Mouse (Mus musculus) MEL (cell line): ENCODE data around the gene Phyhipl. TPM values are rescaled to one million over a fixed set of nuclear protein-coding genes. Genes with fewer than 3 reads are reported as not detected.

Experiments
- DNase-seq: peaks from one replicate; pipeline ENCODE4 v3.0.0; 2011; ENCODE audit warnings: low read depth, low spot score
- H3K27ac ChIP-seq: 2 replicates; pipeline ENCODE4 v1.5.1; 2012; ENCODE audit warnings: low read depth, mild to moderate bottlenecking, control low read depth, low read length, moderate library complexity; ENCODE audit not compliant: control insufficient read depth
- H3K27me3 ChIP-seq, 2 experiments: fragments of 150-350 bp in 1 of 2; sonication (generic) in 1 of 2; 2 replicates each; pipeline ENCODE4 v1.6.1; 2012; ENCODE audit warnings: low read length in 2 of 2, mild to moderate bottlenecking in 2 of 2, improper control_type of control experiment in 1 of 2, moderate library complexity in 1 of 2; ENCODE audit not compliant: insufficient read depth in 2 of 2, control insufficient read depth in 1 of 2
- H3K36me3 ChIP-seq, 2 experiments: 2 replicates each; pipeline ENCODE4 v1.6.1; 2012 to 2014; ENCODE audit warnings: low read length in 2 of 2, improper control_type of control experiment in 1 of 2, inconsistent platforms in 1 of 2, mild to moderate bottlenecking in 1 of 2; ENCODE audit not compliant: insufficient read depth in 2 of 2, control insufficient read depth in 1 of 2
- H3K4me1 ChIP-seq, 2 experiments: fragments of 150-350 bp in 1 of 2; sonication (generic) in 1 of 2; 2 replicates each; pipeline ENCODE4 v1.6.1; 2012; ENCODE audit warnings: low read length in 2 of 2, improper control_type of control experiment in 1 of 2, mild to moderate bottlenecking in 1 of 2; ENCODE audit not compliant: insufficient read depth in 2 of 2, control insufficient read depth in 1 of 2
- H3K4me3 ChIP-seq, 2 experiments: fragments of 150-350 bp in 1 of 2; sonication (generic) in 1 of 2; 2 replicates each; pipeline ENCODE4 v1.5.1; 2012; ENCODE audit warnings: low read depth in 2 of 2, low read length in 2 of 2, mild to moderate bottlenecking in 2 of 2, moderate library complexity in 2 of 2, control low read depth in 1 of 2, improper control_type of control experiment in 1 of 2; ENCODE audit not compliant: control insufficient read depth in 1 of 2, insufficient read depth in 1 of 2
- H3K79me2 ChIP-seq: 2 replicates; pipeline ENCODE4 v1.6.1; 2012; ENCODE audit warnings: mild to moderate bottlenecking, low read length, moderate library complexity; ENCODE audit not compliant: control insufficient read depth, poor library complexity, insufficient read depth
- H3K9ac ChIP-seq: 2 replicates; pipeline ENCODE4 v1.6.1; 2012; ENCODE audit warnings: low read depth, mild to moderate bottlenecking, control low read depth, low read length, moderate library complexity; ENCODE audit not compliant: control insufficient read depth, poor library complexity, severe bottlenecking
- H3K9me3 ChIP-seq: fragments of 150-350 bp; sonication (generic); replicated peaks from 2 replicates; pipeline ENCODE4 v1.6.1; 2012; ENCODE audit warnings: mild to moderate bottlenecking, low read length, improper control_type of control experiment, moderate library complexity; ENCODE audit not compliant: insufficient read depth
- BHLHE40 ChIP-seq: IDR thresholded peaks from 2 replicates; pipeline ENCODE4 v1.6.1; 2012; ENCODE audit warnings: low read depth, mild to moderate bottlenecking, inconsistent platforms, low read length, improper control_type of control experiment, borderline replicate concordance
- ELF1 ChIP-seq: IDR thresholded peaks from 2 replicates; pipeline ENCODE4 v1.6.1; 2014; ENCODE audit warnings: low read depth, mild to moderate bottlenecking, inconsistent platforms, low read length, improper control_type of control experiment, moderate library complexity
- JUND ChIP-seq: IDR thresholded peaks from 2 replicates; pipeline ENCODE4 v1.6.1; 2011; ENCODE audit warnings: low read depth, mild to moderate bottlenecking, improper control_type of control experiment, low read length
- KAT2A ChIP-seq: conservative IDR thresholded peaks from 2 replicates; pipeline ENCODE4 v1.6.1; 2012; ENCODE audit warnings: low read depth, low read length, improper control_type of control experiment, inconsistent platforms
- MAFK ChIP-seq: IDR thresholded peaks from 2 replicates; pipeline ENCODE4 v1.6.1; 2011; ENCODE audit warnings: low read depth, mild to moderate bottlenecking, low read length, improper control_type of control experiment, borderline replicate concordance
- MYB ChIP-seq: IDR thresholded peaks from 2 replicates; pipeline ENCODE4 v1.6.1; 2011; ENCODE audit warnings: mild to moderate bottlenecking, low read depth, low read length, improper control_type of control experiment
- POLR2A ChIP-seq, 2 experiments: IDR thresholded peaks; 2 replicates each; pipeline ENCODE4 v1.6.1; 2011 to 2012; ENCODE audit warnings: low read length in 2 of 2, mild to moderate bottlenecking in 2 of 2, control low read depth in 1 of 2, improper control_type of control experiment in 1 of 2, low read depth in 1 of 2, moderate library complexity in 1 of 2; ENCODE audit not compliant: control insufficient read depth in 1 of 2, insufficient read depth in 1 of 2, poor library complexity in 1 of 2
- POLR2AphosphoS2 ChIP-seq: IDR thresholded peaks from 2 replicates; pipeline ENCODE4 v1.6.1; 2011; ENCODE audit warnings: low read length, improper control_type of control experiment
- POLR2AphosphoS5 ChIP-seq: IDR thresholded peaks from 2 replicates; pipeline ENCODE4 v1.6.1; 2012; ENCODE audit warnings: low read depth, borderline replicate concordance, mild to moderate bottlenecking, inconsistent platforms, low read length, moderate library complexity, mixed read lengths
- RAD21 ChIP-seq: IDR thresholded peaks from 2 replicates; pipeline ENCODE4 v1.6.1; 2011; ENCODE audit warnings: mild to moderate bottlenecking, low read depth, low read length, improper control_type of control experiment
- RCOR1 ChIP-seq: IDR thresholded peaks from 2 replicates; pipeline ENCODE4 v1.6.1; 2012; ENCODE audit warnings: low read depth, mild to moderate bottlenecking, inconsistent platforms, low read length, improper control_type of control experiment
- SMC3 ChIP-seq: IDR thresholded peaks from 2 replicates; pipeline ENCODE4 v1.6.1; 2011; ENCODE audit warnings: low read depth, low read length, improper control_type of control experiment
- TCF12 ChIP-seq: IDR thresholded peaks from 2 replicates; pipeline ENCODE4 v1.6.1; 2014; ENCODE audit warnings: low read depth, mild to moderate bottlenecking, inconsistent platforms, low read length, improper control_type of control experiment, moderate library complexity
- UBTF ChIP-seq: IDR thresholded peaks from 2 replicates; pipeline ENCODE4 v1.6.1; 2012; ENCODE audit warnings: low read depth, mild to moderate bottlenecking, inconsistent platforms, low read length, improper control_type of control experiment, moderate library complexity, borderline replicate concordance; ENCODE audit not compliant: insufficient read depth
- USF1 ChIP-seq: IDR thresholded peaks from 2 replicates; pipeline ENCODE4 v1.6.1; 2014; ENCODE audit warnings: low read depth, mild to moderate bottlenecking, inconsistent platforms, low read length, improper control_type of control experiment, moderate library complexity
- ZMIZ1 ChIP-seq: IDR thresholded peaks from 2 replicates; pipeline ENCODE4 v1.6.1; 2012; ENCODE audit warnings: low read depth, mild to moderate bottlenecking, inconsistent platforms, low read length, improper control_type of control experiment, moderate library complexity
- polyA plus RNA-seq, 2 experiments: library from polyadenylated mRNA; stranded (reverse) in 1 of 2; unstranded in 1 of 2; fragments of >175 nt in 1 of 2; fragments of >200 nt in 1 of 2; gene quantifications; 2 replicates each; pipeline versions ENCODE4 v1.2.1 to v1.2.4; 2012; ENCODE audit warnings: low replicate concordance in 2 of 2, low read depth in 1 of 2; ENCODE audit not compliant: insufficient read length in 2 of 2, insufficient read depth in 1 of 2, missing spikeins in 1 of 2
- total RNA-seq: library from RNA; depleted of rRNA; stranded (reverse); fragments of 300-350 nt; gene quantifications from 2 replicates; pipeline ENCODE4 v1.2.3, GENCODE M21; 2012

The Phyhipl gene
- total and polyA plus RNA-seq, 3 experiments, result not detected

GRCm38 (mm10) chr10:70598516-70599125 lies 57.1 kb downstream of the Phyhipl start:
- no peak for DNase-seq
- Histone ChIP-seq H3K36me3 (no peaks in the 10 kb centered on the region), H3K79me2 (no peaks in the 10 kb centered on the region), H3K4me3 (no peak overlapping the region), H3K27ac (no peak overlapping the region), H3K9ac (no peak overlapping the region), H3K9me3 (no peaks in the 10 kb centered on the region), H3K4me1 (no peaks in the 10 kb centered on the region), H3K27me3 (no peaks in the 10 kb centered on the region)
- TF ChIP-seq KAT2A, result no peak
- TF ChIP-seq POLR2AphosphoS2, result no peak
- TF ChIP-seq ZMIZ1, result no peak
- TF ChIP-seq MYB, result no peak
- no peak for TF ChIP-seq UBTF
- TF ChIP-seq USF1, result no peak
- TF ChIP-seq SMC3, result no peak
- TF ChIP-seq RCOR1, result no peak
- no peak for TF ChIP-seq MAFK
- TF ChIP-seq TCF12, result no peak

DNA sequence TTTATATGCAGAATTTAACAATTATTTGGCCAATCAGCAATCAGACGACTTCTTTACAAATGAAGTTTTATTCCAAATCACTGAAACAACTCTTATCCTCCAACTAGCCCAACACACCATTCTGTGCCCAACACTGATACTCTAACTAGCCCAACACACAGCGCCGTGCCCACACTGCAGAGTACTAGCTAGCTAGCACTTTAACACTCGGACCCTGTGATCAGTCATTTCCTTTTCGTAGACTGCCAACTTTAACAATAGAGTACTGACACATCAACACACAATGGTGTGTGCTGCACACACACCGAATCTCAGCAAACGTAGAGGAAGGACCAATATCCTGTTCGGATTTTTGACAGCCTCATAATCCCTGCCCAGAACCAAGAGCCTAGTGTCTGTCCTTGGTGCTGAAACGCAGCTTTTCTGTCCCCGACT lies 57.7 kb downstream of the Phyhipl start:
- TF ChIP-seq RAD21 (no peak), MAFK (no peak), JUND (no peak), POLR2AphosphoS2 (no peak), ELF1 (no peak), POLR2AphosphoS5 (no peak), POLR2A (IDR thresholded peaks at IDR 0.05; ENCODE audit: control insufficient read depth in 1 of 2, insufficient read depth in 1 of 2, low read depth in 1 of 2, low read length in 2 of 2, poor library complexity in 1 of 2) (no peak), BHLHE40 (no peak)
- TF ChIP-seq, all 39 proteins: peak for 0
- Histone ChIP-seq H3K9ac (no peak overlapping the region), H3K9me3 (no peaks in the 10 kb centered on the region), H3K79me2 (no peaks in the 10 kb centered on the region), H3K4me1 (no peaks in the 10 kb centered on the region), H3K27me3 (no peaks in the 10 kb centered on the region), H3K36me3 (no peaks in the 10 kb centered on the region), H3K4me3 (no peak overlapping the region), H3K27ac (no peak overlapping the region)
- DNase-seq, result peak; percentile 1
